Mouse (Mus musculus): ENCODE data around the gene Snx27.

Gene Snx27

GRCm38 (mm10) chr3:94567242-94567641 lies 15.3 kb downstream of the Snx27 start:
- no peak for DNase-seq (ENCODE audit: low spot score)

GRCm38 (mm10) chr3:94565557-94565956 lies 17.0 kb downstream of the Snx27 start:
- no peak for DNase-seq (ENCODE audit: low spot score)

- DNase-seq (ENCODE audit: low spot score), result no peak
Measured at GRCm38 (mm10) chr3:94565127-94565526, 17.4 kb downstream of the Snx27 start.

GRCm38 (mm10) chr3:94564356-94565010 lies 18.0 kb downstream of the Snx27 start:
- no peak for DNase-seq (ENCODE audit: low spot score)

- DNase-seq (ENCODE audit: low spot score), result no peak
Measured at GRCm38 (mm10) chr3:94563163-94563562, 19.4 kb downstream of the Snx27 start.

- DNase-seq (ENCODE audit: low spot score), result no peak
Measured at GRCm38 (mm10) chr3:94559931-94560429, 22.5 kb downstream of the Snx27 start.

- no peak for DNase-seq (ENCODE audit: low spot score)
Measured at GRCm38 (mm10) chr3:94549041-94549440, 33.5 kb downstream of the Snx27 start.

GRCm38 (mm10) chr3:94537187-94537586 lies 45.3 kb downstream of the Snx27 start:
- no peak for DNase-seq (ENCODE audit: low spot score)

- DNase-seq (ENCODE audit: low spot score), result no peak
Measured at GRCm38 (mm10) chr3:94533968-94534367, 48.5 kb downstream of the Snx27 start.

GRCm38 (mm10) chr3:94526731-94527130 lies 55.8 kb downstream of the Snx27 start:
- no peak for DNase-seq (ENCODE audit: low spot score)

GRCm38 (mm10) chr3:94506664-94507063 lies 75.9 kb downstream of the Snx27 start:
- no peak for DNase-seq (ENCODE audit: low spot score)

- no peak for DNase-seq (ENCODE audit: low spot score)
Measured at GRCm38 (mm10) chr3:94502243-94502642, 80.3 kb downstream of the Snx27 start.

- DNase-seq (ENCODE audit: low spot score), result no peak
Measured at GRCm38 (mm10) chr3:94497162-94497561, 85.4 kb downstream of the Snx27 start.

GRCm38 (mm10) chr3:94487581-94487980 lies 94.9 kb downstream of the Snx27 start:
- DNase-seq (ENCODE audit: low spot score), result no peak

GRCm38 (mm10) chr3:94485922-94486321 lies 96.6 kb downstream of the Snx27 start:
- no peak for DNase-seq (ENCODE audit: low spot score)

- DNase-seq (ENCODE audit: low spot score), result no peak
Measured at GRCm38 (mm10) chr3:94483790-94484439, 98.6 kb downstream of the Snx27 start.

- no peak for DNase-seq (ENCODE audit: low spot score)
Measured at GRCm38 (mm10) chr3:94482764-94483385, 99.6 kb downstream of the Snx27 start.

GRCm38 (mm10) chr3:94481429-94481828 lies 101.1 kb downstream of the Snx27 start:
- DNase-seq (ENCODE audit: low spot score), result no peak

- DNase-seq (ENCODE audit: low spot score), result no peak
Measured at GRCm38 (mm10) chr3:94480291-94480884, 102.1 kb downstream of the Snx27 start, which contains the start of gene Riiad1. TSS of gene Riiad1 (minus strand) at chr3:94480341.

GRCm38 (mm10) chr3:94479564-94479963 lies 103.0 kb downstream of the Snx27 start:
- no peak for DNase-seq (ENCODE audit: low spot score)

GRCm38 (mm10) chr3:94478591-94479169 lies 103.8 kb downstream of the Snx27 start:
- DNase-seq (ENCODE audit: low spot score), result no peak

- no peak for DNase-seq (ENCODE audit: low spot score)
Measured at GRCm38 (mm10) chr3:94477981-94478422, 104.5 kb downstream of the Snx27 start, which contains the start of gene Celf3. TSS of gene Celf3 (plus strand) at chr3:94478295.
